Mouse (Mus musculus) naive thymus-derived CD4-positive, alpha-beta T cell, adult 2 months (primary cell): ENCODE measurements around the gene Edar.

ENCODE experiments used
- DNase-seq: peaks from one replicate; pipeline ENCODE4 v3.0.0-alpha.2; 2011; ENCODE audit warnings: low read depth

Gene Edar

GRCm38 (mm10) chr10:58601946-58602345 is 73.5 kb downstream of the Edar start:
- DNase-seq: no peak

- no peak for DNase-seq
Measured at GRCm38 (mm10) chr10:58601431-58601901, 74.0 kb downstream of the Edar start.

GRCm38 (mm10) chr10:58600983-58601382 is 74.5 kb downstream of the Edar start:
- DNase-seq: no peak

- DNase-seq: no peak
Measured at GRCm38 (mm10) chr10:58600151-58600550, 75.3 kb downstream of the Edar start.

- no peak for DNase-seq
Measured at GRCm38 (mm10) chr10:58595821-58596220, 79.6 kb downstream of the Edar start.

GRCm38 (mm10) chr10:58595197-58595596 is 80.3 kb downstream of the Edar start:
- DNase-seq: no peak

GRCm38 (mm10) chr10:58594486-58594885 is 81.0 kb downstream of the Edar start:
- no peak for DNase-seq

- DNase-seq: no peak
Measured at GRCm38 (mm10) chr10:58585427-58586223, 89.8 kb downstream of the Edar start.

- DNase-seq: no peak
Measured at GRCm38 (mm10) chr10:58560521-58560920, 114.9 kb downstream of the Edar start.

GRCm38 (mm10) chr10:58559901-58560300 is 115.6 kb downstream of the Edar start:
- peak; percentile 39 for DNase-seq

- DNase-seq: peak; percentile 60
Measured at GRCm38 (mm10) chr10:58559098-58559497, 116.4 kb downstream of the Edar start.

GRCm38 (mm10) chr10:58554693-58555387 is 120.6 kb downstream of the Edar start:
- DNase-seq: no peak
